Mouse (Mus musculus): ENCODE results near the gene Zfp821. TPM values are rescaled to one million over a fixed set of nuclear protein-coding genes. Genes with fewer than 3 reads are reported as not detected.

Gene Zfp821
- 10 to 100 TPM; 38.2 to 41.0 TPM for total RNA-seq (2021)
- long read RNA-seq, experiment 1, transcript Zfp821-206 (8 exons, 2,033 nt) = major isoform, 12 of 36 reads
- long read RNA-seq, experiment 1, partial matches to known transcripts = 3 of 36 reads
- long read RNA-seq, experiment 1, other reads (novel, unspliced or antisense) = 20 of 36 reads
- long read RNA-seq, experiment 2, transcript Zfp821-206 (8 exons, 2,033 nt) = major isoform, 6 of 32 reads
- long read RNA-seq, experiment 2, partial matches to known transcripts = 5 of 32 reads
- long read RNA-seq, experiment 2, other reads (novel, unspliced or antisense) = 17 of 32 reads

- peak; percentile 90 to 94 for DNase-seq (ENCODE audit: low spot score in 2 of 2)
Measured at GRCm38 (mm10) chr8:109705320-109706075, at the start of gene Zfp821. Zfp821 (plus strand) TSS chr8:109705546.

- DNase-seq (ENCODE audit: low spot score in 2 of 2) = peak in 1 of 2 experiments; percentile 13
Measured at GRCm38 (mm10) chr8:109656860-109657259, 48.5 kb upstream of the Zfp821 start.

- no peak for DNase-seq (ENCODE audit: low spot score in 2 of 2)
Measured at GRCm38 (mm10) chr8:109662328-109662727, 43.0 kb upstream of the Zfp821 start.

- no peak for DNase-seq (ENCODE audit: low spot score in 2 of 2)
Measured at GRCm38 (mm10) chr8:109666616-109667015, 38.7 kb upstream of the Zfp821 start.

- no peak for DNase-seq (ENCODE audit: low spot score in 2 of 2)
Measured at GRCm38 (mm10) chr8:109672656-109673055, 32.7 kb upstream of the Zfp821 start.

GRCm38 (mm10) chr8:109673596-109673995, 31.8 kb upstream of the Zfp821 start:
- DNase-seq (ENCODE audit: low spot score in 2 of 2) = no peak

- DNase-seq (ENCODE audit: low spot score in 2 of 2) = peak; percentile 52 to 67
Measured at GRCm38 (mm10) chr8:109675896-109676643, 29.3 kb upstream of the Zfp821 start.

- DNase-seq (ENCODE audit: low spot score in 2 of 2) = no peak
Measured at GRCm38 (mm10) chr8:109681535-109681934, 23.8 kb upstream of the Zfp821 start.

- DNase-seq (ENCODE audit: low spot score in 2 of 2) = no peak
Measured at GRCm38 (mm10) chr8:109682120-109682519, 23.2 kb upstream of the Zfp821 start.

GRCm38 (mm10) chr8:109687248-109687647, 18.1 kb upstream of the Zfp821 start:
- no peak for DNase-seq (ENCODE audit: low spot score in 2 of 2)

- DNase-seq (ENCODE audit: low spot score in 2 of 2) = no peak
Measured at GRCm38 (mm10) chr8:109691769-109692168, 13.6 kb upstream of the Zfp821 start.

- no peak for DNase-seq (ENCODE audit: low spot score in 2 of 2)
Measured at GRCm38 (mm10) chr8:109692443-109693145, 12.8 kb upstream of the Zfp821 start.

- DNase-seq (ENCODE audit: low spot score in 2 of 2) = peak; percentile 97
Measured at GRCm38 (mm10) chr8:109693146-109693900, 12.0 kb upstream of the Zfp821 start, which contains the start of gene Ist1. Ist1 (minus strand) TSS chr8:109693260.

GRCm38 (mm10) chr8:109694154-109694553, 11.2 kb upstream of the Zfp821 start:
- DNase-seq (ENCODE audit: low spot score in 2 of 2) = no peak

GRCm38 (mm10) chr8:109697754-109698153, 7.6 kb upstream of the Zfp821 start:
- DNase-seq (ENCODE audit: low spot score in 2 of 2) = no peak

- no peak for DNase-seq (ENCODE audit: low spot score in 2 of 2)
Measured at GRCm38 (mm10) chr8:109698477-109698876, 6.9 kb upstream of the Zfp821 start.

- no peak for DNase-seq (ENCODE audit: low spot score in 2 of 2)
Measured at GRCm38 (mm10) chr8:109704565-109705319, 604 bp upstream of the Zfp821 start.

GRCm38 (mm10) chr8:109706076-109706873, 929 bp downstream of the Zfp821 start:
- DNase-seq (ENCODE audit: low spot score in 2 of 2) = peak in 1 of 2 experiments; percentile 37

GRCm38 (mm10) chr8:109706874-109707237, 1.5 kb downstream of the Zfp821 start:
- DNase-seq (ENCODE audit: low spot score in 2 of 2) = peak; percentile 78 to 84

All from left cerebral cortex, adult 18-20 months (tissue).